Mouse (Mus musculus): ENCODE data around the gene Kctd10. TPM values are rescaled to one million over a fixed set of nuclear protein-coding genes. Genes with fewer than 3 reads are reported as not detected.

Kctd10 gene
- total RNA-seq, 1 experiment = 94.6 TPM

GRCm38 (mm10) chr5:114368121-114368520 is 12.2 kb downstream of the Kctd10 start:
- H3K4me3 ChIP-seq (ENCODE audit: insufficient read depth in 1 of 2, low read depth in 1 of 2, low read length in 2 of 2, poor library complexity in 1 of 2, severe bottlenecking in 1 of 2) = no peak overlapping the region
- peaks cover 49% of the 10 kb centered on the region for H3K36me3 ChIP-seq (ENCODE audit: control insufficient read depth, insufficient read depth, low read length, poor library complexity, severe bottlenecking)
- in situ Hi-C loops (cut with MboI; ENCODE audit: low sequenced_read_pairs in 2 of 2, unreplicated experiment in 2 of 2) = no loop called here
- no peak overlapping the region for H3K9ac ChIP-seq (ENCODE audit: insufficient read depth, low read depth, low read length, poor library complexity, severe bottlenecking)
- H3K4me1 ChIP-seq (ENCODE audit: control insufficient read depth in 2 of 2, insufficient read depth in 2 of 2, low read length in 2 of 2, poor library complexity in 1 of 2) = peaks cover 0 to 20% of the 10 kb centered on the region in 2 experiments; a peak in 2 of 4 replicates
- DNase-seq (ENCODE audit: low read depth, low spot score) = no peak
- no peak overlapping the region for H3K27ac ChIP-seq (ENCODE audit: insufficient read depth, low read depth, low read length, poor library complexity, severe bottlenecking)
- no peaks in the 10 kb centered on the region for H3K9me3 ChIP-seq (ENCODE audit: control insufficient read depth, insufficient read depth, low read depth, low read length)
- TF ChIP-seq CHD2 (IDR thresholded peaks at IDR 0.05; ENCODE audit: low read depth, low read length) (no peak), ZNF384 (IDR thresholded peaks at IDR 0.05; ENCODE audit: low read depth, low read length) (no peak), HCFC1 (IDR thresholded peaks at IDR 0.05; ENCODE audit: borderline replicate concordance, insufficient read depth, low read length) (no peak), ZC3H11A (IDR thresholded peaks at IDR 0.05; ENCODE audit: borderline replicate concordance, low read depth, low read length) (no peak), MAFK (IDR thresholded peaks at IDR 0.05; ENCODE audit: insufficient read depth, low read depth, low read length) (no peak)

GRCm38 (mm10) chr5:114365043-114365752 is 15.1 kb downstream of the Kctd10 start:
- no peak for TF ChIP-seq CHD2 (IDR thresholded peaks at IDR 0.05; ENCODE audit: low read depth, low read length)
- no peak for TF ChIP-seq HCFC1 (IDR thresholded peaks at IDR 0.05; ENCODE audit: borderline replicate concordance, insufficient read depth, low read length)
- no peak for TF ChIP-seq ZNF384 (IDR thresholded peaks at IDR 0.05; ENCODE audit: low read depth, low read length)
- TF ChIP-seq ZC3H11A (IDR thresholded peaks at IDR 0.05; ENCODE audit: borderline replicate concordance, low read depth, low read length) = no peak
- no peak for TF ChIP-seq MAFK (IDR thresholded peaks at IDR 0.05; ENCODE audit: insufficient read depth, low read depth, low read length)
- DNase-seq (ENCODE audit: low read depth, low spot score) = no peak
- Histone ChIP-seq H3K4me1 (ENCODE audit: control insufficient read depth in 2 of 2, insufficient read depth in 2 of 2, low read length in 2 of 2, poor library complexity in 1 of 2) (peaks cover 0 to 14% of the 10 kb centered on the region in 2 experiments; a peak in 1 of 4 replicates), H3K36me3 (ENCODE audit: control insufficient read depth, insufficient read depth, low read length, poor library complexity, severe bottlenecking) (peaks cover 50% of the 10 kb centered on the region), H3K9me3 (ENCODE audit: control insufficient read depth, insufficient read depth, low read depth, low read length) (no peaks in the 10 kb centered on the region), H3K4me3 (ENCODE audit: insufficient read depth in 1 of 2, low read depth in 1 of 2, low read length in 2 of 2, poor library complexity in 1 of 2, severe bottlenecking in 1 of 2) (no peak overlapping the region), H3K9ac (ENCODE audit: insufficient read depth, low read depth, low read length, poor library complexity, severe bottlenecking) (no peak overlapping the region), H3K27ac (ENCODE audit: insufficient read depth, low read depth, low read length, poor library complexity, severe bottlenecking) (no peak overlapping the region)
- in situ Hi-C loops (cut with MboI; ENCODE audit: low sequenced_read_pairs in 2 of 2, unreplicated experiment in 2 of 2) = no loop called here

GRCm38 (mm10) chr5:114360968-114361367 is 19.3 kb downstream of the Kctd10 start:
- Histone ChIP-seq H3K4me3 (ENCODE audit: insufficient read depth in 1 of 2, low read depth in 1 of 2, low read length in 2 of 2, poor library complexity in 1 of 2, severe bottlenecking in 1 of 2) (no peak overlapping the region), H3K9me3 (ENCODE audit: control insufficient read depth, insufficient read depth, low read depth, low read length) (no peaks in the 10 kb centered on the region), H3K9ac (ENCODE audit: insufficient read depth, low read depth, low read length, poor library complexity, severe bottlenecking) (no peak overlapping the region), H3K4me1 (ENCODE audit: control insufficient read depth in 2 of 2, insufficient read depth in 2 of 2, low read length in 2 of 2, poor library complexity in 1 of 2) (peaks cover 0 to 17% of the 10 kb centered on the region in 2 experiments; a peak in 1 of 4 replicates), H3K27ac (ENCODE audit: insufficient read depth, low read depth, low read length, poor library complexity, severe bottlenecking) (no peak overlapping the region), H3K36me3 (ENCODE audit: control insufficient read depth, insufficient read depth, low read length, poor library complexity, severe bottlenecking) (peaks cover 15% of the 10 kb centered on the region; the same call in 1 of the 2 replicates)
- DNase-seq (ENCODE audit: low read depth, low spot score) = no peak
- in situ Hi-C loops (cut with MboI; ENCODE audit: low sequenced_read_pairs in 2 of 2, unreplicated experiment in 2 of 2) = no loop called here
- TF ChIP-seq ZC3H11A (IDR thresholded peaks at IDR 0.05; ENCODE audit: borderline replicate concordance, low read depth, low read length) (no peak), ZNF384 (IDR thresholded peaks at IDR 0.05; ENCODE audit: low read depth, low read length) (no peak), HCFC1 (IDR thresholded peaks at IDR 0.05; ENCODE audit: borderline replicate concordance, insufficient read depth, low read length) (no peak), MAFK (IDR thresholded peaks at IDR 0.05; ENCODE audit: insufficient read depth, low read depth, low read length) (no peak), CHD2 (IDR thresholded peaks at IDR 0.05; ENCODE audit: low read depth, low read length) (no peak)

GRCm38 (mm10) chr5:114359586-114359985 is 20.7 kb downstream of the Kctd10 start:
- H3K27ac ChIP-seq (ENCODE audit: insufficient read depth, low read depth, low read length, poor library complexity, severe bottlenecking) = no peak overlapping the region
- H3K36me3 ChIP-seq (ENCODE audit: control insufficient read depth, insufficient read depth, low read length, poor library complexity, severe bottlenecking) = peaks cover 8% of the 10 kb centered on the region; the same call in 1 of the 2 replicates
- no peak overlapping the region for H3K4me3 ChIP-seq (ENCODE audit: insufficient read depth in 1 of 2, low read depth in 1 of 2, low read length in 2 of 2, poor library complexity in 1 of 2, severe bottlenecking in 1 of 2)
- TF ChIP-seq HCFC1 (IDR thresholded peaks at IDR 0.05; ENCODE audit: borderline replicate concordance, insufficient read depth, low read length) (no peak), ZC3H11A (IDR thresholded peaks at IDR 0.05; ENCODE audit: borderline replicate concordance, low read depth, low read length) (no peak), CHD2 (IDR thresholded peaks at IDR 0.05; ENCODE audit: low read depth, low read length) (no peak), MAFK (IDR thresholded peaks at IDR 0.05; ENCODE audit: insufficient read depth, low read depth, low read length) (no peak), ZNF384 (IDR thresholded peaks at IDR 0.05; ENCODE audit: low read depth, low read length) (no peak)
- peaks cover 0 to 17% of the 10 kb centered on the region in 2 experiments; a peak in 1 of 4 replicates for H3K4me1 ChIP-seq (ENCODE audit: control insufficient read depth in 2 of 2, insufficient read depth in 2 of 2, low read length in 2 of 2, poor library complexity in 1 of 2)
- no peaks in the 10 kb centered on the region for H3K9me3 ChIP-seq (ENCODE audit: control insufficient read depth, insufficient read depth, low read depth, low read length)
- H3K9ac ChIP-seq (ENCODE audit: insufficient read depth, low read depth, low read length, poor library complexity, severe bottlenecking) = no peak overlapping the region
- in situ Hi-C loops (cut with MboI; ENCODE audit: low sequenced_read_pairs in 2 of 2, unreplicated experiment in 2 of 2) = no loop called here
- no peak for DNase-seq (ENCODE audit: low read depth, low spot score)

Measured in ES-E14 (cell line).